ENCODE assay signal across 27 mouse cellular contexts in genomic region chr5:111133754-111134153, GRCm38 (mm10).
DNase-seq lines count a peak whose midpoint lies in the region; ATAC-seq and TF ChIP-seq lines count a peak whose summit lies in the region.
"Had no signal": no experiment of that assay in that cellular context is flagged by ENCODE, and none has a peak within 500 bp of the region (broad histone marks: within the 10 kb centered on the region; RNA-seq: fewer than 3 reads in every experiment).

No protein-coding gene starts in this region.

- TF ChIP-seq EP300 in stomach, postnatal 0 days (optimal IDR thresholded peaks at IDR 0.05) = no peak

- H3K27ac ChIP-seq in kidney, embryonic 14.5 days (ENCODE audit: low read depth, low read length) = peak overlapping the region; percentile 11; the same call in 1 of the 2 replicates
- H3K27ac ChIP-seq in kidney, postnatal 0 days = no peak overlapping the region
- no peak overlapping the region for H3K27ac ChIP-seq in kidney, adult 2 months (ENCODE audit: insufficient read depth, low read depth, low read length)
- H3K27ac ChIP-seq in stomach, embryonic 15.5 days = peak overlapping the region; percentile 28; the same call in 1 of the 2 replicates
- no peak overlapping the region for H3K27ac ChIP-seq in stomach, postnatal 0 days (replicated peaks)
- H3K27ac ChIP-seq: forebrain, embryonic 10.5 days; forebrain, embryonic 13.5 days; heart, adult 2 months; heart, embryonic 10.5 days; heart, embryonic 13.5 days; hindbrain, embryonic 12.5 days had no signal

- no peak overlapping the region for H3K9ac ChIP-seq in kidney, embryonic 14.5 days (ENCODE audit: low read depth, low read length)
- no peak overlapping the region for H3K9ac ChIP-seq in kidney, postnatal 0 days (ENCODE audit: low read depth, low read length)
- H3K9ac ChIP-seq in stomach, embryonic 15.5 days = no peak overlapping the region
- no peak overlapping the region for H3K9ac ChIP-seq in stomach, postnatal 0 days (ENCODE audit: low read length)
- H3K9ac ChIP-seq: forebrain, embryonic 13.5 days; heart, embryonic 13.5 days; hindbrain, embryonic 12.5 days had no signal

- ATAC-seq in kidney, embryonic 14.5 days (ENCODE audit: low FRiP score, low TSS enrichment) = no peak
- 0 out of 2 replicates have a peak, but pooled peaks have one; percentile 54 for ATAC-seq in kidney, postnatal 0 days (replicated peaks; ENCODE audit: low FRiP score, low read depth)
- ATAC-seq in stomach, embryonic 15.5 days (ENCODE audit: insufficient read depth, low FRiP score, low read depth) = no peak
- ATAC-seq in stomach, postnatal 0 days (ENCODE audit: low FRiP score, low TSS enrichment) = no peak
- ATAC-seq: forebrain, embryonic 13.5 days; forebrain, embryonic 16.5 days; hindbrain, embryonic 16.5 days; Patski had no signal

- H3K4me1 ChIP-seq in kidney, embryonic 14.5 days (ENCODE audit: control insufficient read depth, insufficient read depth, low read length) = peaks cover 26% of the 10 kb centered on the region
- H3K4me1 ChIP-seq in kidney, postnatal 0 days (replicated peaks; ENCODE audit: insufficient read depth, low read length) = peaks cover 13% of the 10 kb centered on the region; the same call in 1 of the 2 replicates
- 0 out of 2 replicates have a peak, but pooled peaks cover under 1% of the 10 kb centered on the region for H3K4me1 ChIP-seq in kidney, adult 2 months (ENCODE audit: control insufficient read depth, insufficient read depth, low read length)
- peaks cover 7% of the 10 kb centered on the region for H3K4me1 ChIP-seq in stomach, embryonic 15.5 days
- H3K4me1 ChIP-seq in stomach, postnatal 0 days (replicated peaks; ENCODE audit: control insufficient read depth, insufficient read depth) = peaks cover under 1% of the 10 kb centered on the region

- H3K4me2 ChIP-seq in kidney, embryonic 14.5 days (replicated peaks; ENCODE audit: low read depth, low read length) = no peak overlapping the region
- no peak overlapping the region for H3K4me2 ChIP-seq in kidney, postnatal 0 days (ENCODE audit: low read length)
- H3K4me2 ChIP-seq in stomach, embryonic 15.5 days = no peak overlapping the region
- no peak overlapping the region for H3K4me2 ChIP-seq in stomach, postnatal 0 days (replicated peaks; ENCODE audit: low read depth)
- H3K4me2 ChIP-seq: forebrain, embryonic 13.5 days; heart, embryonic 13.5 days; hindbrain, embryonic 12.5 days had no signal

- no peaks in the 10 kb centered on the region for H3K27me3 ChIP-seq in kidney, embryonic 14.5 days (ENCODE audit: control insufficient read depth, insufficient read depth, low read length)
- H3K27me3 ChIP-seq in kidney, postnatal 0 days (ENCODE audit: insufficient read depth, low read length) = no peaks in the 10 kb centered on the region
- H3K27me3 ChIP-seq in kidney, adult 2 months (replicated peaks; ENCODE audit: control insufficient read depth, insufficient read depth, low read length) = no peaks in the 10 kb centered on the region
- no peaks in the 10 kb centered on the region for H3K27me3 ChIP-seq in stomach, embryonic 15.5 days (replicated peaks)
- H3K27me3 ChIP-seq in stomach, postnatal 0 days (ENCODE audit: control insufficient read depth, insufficient read depth, low read length) = no peaks in the 10 kb centered on the region
- H3K27me3 ChIP-seq: CH12.LX; forebrain, embryonic 13.5 days; heart, embryonic 13.5 days; Patski had no signal

- no peak for DNase-seq in kidney, adult 11 months
- DNase-seq in kidney, postnatal 0 days (ENCODE audit: low spot score) = no peak
- no peak for DNase-seq in kidney, adult 2 months
- DNase-seq in stomach, postnatal 0 days (ENCODE audit: low spot score) = no peak
- DNase-seq: adrenal gland, postnatal 10 days; adrenal gland, postnatal 36 days; B cell, adult 2 months; cerebellum, adult 18-20 months; cerebellum, adult 9-10 months; cerebellum, postnatal 14 days; gastrocnemius, postnatal 10 days; gastrocnemius, postnatal 36 days; heart, adult 2 months; heart, postnatal 14 days; heart, postnatal 4 days had no signal

- H3K9me3 ChIP-seq in kidney, embryonic 14.5 days (ENCODE audit: control insufficient read depth, low read length) = no peaks in the 10 kb centered on the region
- no peaks in the 10 kb centered on the region for H3K9me3 ChIP-seq in kidney, postnatal 0 days (replicated peaks; ENCODE audit: low read length)
- H3K9me3 ChIP-seq in stomach, embryonic 15.5 days = no peaks in the 10 kb centered on the region
- H3K9me3 ChIP-seq in stomach, postnatal 0 days (ENCODE audit: control insufficient read depth, low read length) = no peaks in the 10 kb centered on the region
- H3K9me3 ChIP-seq: forebrain, embryonic 10.5 days; forebrain, embryonic 13.5 days; G1E; heart, embryonic 10.5 days; heart, embryonic 13.5 days; hindbrain, embryonic 12.5 days had no signal

- H3K4me3 ChIP-seq in kidney, embryonic 14.5 days (ENCODE audit: low read length) = no peak overlapping the region
- no peak overlapping the region for H3K4me3 ChIP-seq in kidney, postnatal 0 days (replicated peaks; ENCODE audit: low read depth, low read length)
- H3K4me3 ChIP-seq in kidney, adult 2 months (ENCODE audit: insufficient read depth, low read depth, low read length) = no peak overlapping the region
- no peak overlapping the region for H3K4me3 ChIP-seq in stomach, embryonic 15.5 days (replicated peaks)
- no peak overlapping the region for H3K4me3 ChIP-seq in stomach, postnatal 0 days (ENCODE audit: low read depth, low read length)
- H3K4me3 ChIP-seq: forebrain, embryonic 10.5 days; forebrain, embryonic 13.5 days; heart, adult 2 months; heart, embryonic 10.5 days; heart, embryonic 13.5 days; hindbrain, embryonic 12.5 days had no signal

- 54% methylated on average over 7 of the region's 7 CpGs for WGBS in kidney, embryonic 14.5 days
- WGBS in kidney, postnatal 0 days = 48% methylated on average over 7 of the region's 7 CpGs
- WGBS in kidney, adult 2 months = 59% methylated on average over 7 of the region's 7 CpGs
- WGBS in stomach, embryonic 15.5 days = 84% methylated on average over 7 of the region's 7 CpGs
- 85% methylated on average over 7 of the region's 7 CpGs for WGBS in stomach, postnatal 0 days

- no peaks in the 10 kb centered on the region for H3K36me3 ChIP-seq in kidney, embryonic 14.5 days (ENCODE audit: control insufficient read depth, insufficient read depth, low read length)
- H3K36me3 ChIP-seq in kidney, postnatal 0 days (ENCODE audit: insufficient read depth, low read length) = no peaks in the 10 kb centered on the region
- no peaks in the 10 kb centered on the region for H3K36me3 ChIP-seq in kidney, adult 2 months (ENCODE audit: control insufficient read depth, insufficient read depth, low read length)
- H3K36me3 ChIP-seq in stomach, embryonic 15.5 days = no peaks in the 10 kb centered on the region
- no peaks in the 10 kb centered on the region for H3K36me3 ChIP-seq in stomach, postnatal 0 days (ENCODE audit: control insufficient read depth, insufficient read depth, low read length)
- H3K36me3 ChIP-seq: forebrain, embryonic 10.5 days; G1E; heart, embryonic 10.5 days had no signal

- TF ChIP-seq CTCF in kidney, postnatal 0 days (IDR thresholded peaks at IDR 0.05; ENCODE audit: low read depth) = no peak
- TF ChIP-seq CTCF in kidney, adult 2 months (conservative IDR thresholded peaks at IDR 0.05; ENCODE audit: insufficient read depth, insufficient read length, low read depth, low read length) = no peak
- no peak for TF ChIP-seq CTCF in stomach, postnatal 0 days (IDR thresholded peaks at IDR 0.05; ENCODE audit: low read depth)

- no peak for TF ChIP-seq POLR2A in kidney, adult 2 months (IDR thresholded peaks at IDR 0.05; ENCODE audit: low read depth, low read length)

Comparison
In these comparisons a context has a peak if more than half of its experiments do, and no peak if none do; other contexts are left out.
1. H3K27ac ChIP-seq: peak in kidney, embryonic 14.5 days (single experiment) and stomach, embryonic 15.5 days (single experiment); none in kidney, postnatal 0 days (single experiment), kidney, adult 2 months (single experiment) and stomach, postnatal 0 days (single experiment).